Mouse (Mus musculus): ENCODE measurements at regions not wholly inside any gene's neighbourhood (a gene's known extent, or its start where the extent isn't known, plus 50 kb on each side); places are given as distances from the start of the nearest gene placed in this dataset.
A peak's percentile ranks its signal among the peaks of the same experiment; 100 is the strongest.

DNA sequence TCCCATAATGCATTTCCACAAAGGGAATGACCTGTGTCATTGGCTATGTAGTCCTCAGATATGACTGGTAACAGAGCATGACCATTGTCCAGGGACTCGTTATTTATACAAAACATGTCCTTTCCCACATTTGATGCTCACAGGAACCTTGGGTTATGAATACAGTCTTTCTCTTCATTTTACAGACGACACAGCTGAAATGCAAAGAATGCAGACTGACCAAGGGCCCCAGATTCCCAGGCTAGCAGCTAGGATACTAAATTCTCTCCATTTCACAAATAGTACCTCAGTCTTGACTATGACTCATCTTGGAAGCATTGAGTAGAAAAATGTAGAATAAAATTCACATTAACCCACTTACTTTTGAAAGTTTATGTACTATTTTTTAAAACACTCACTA lies 182.7 kb upstream of the Sox4 start:
- no peak for DNase-seq (ENCODE audit: low read depth)
- TF ChIP-seq POLR2A (IDR thresholded peaks at IDR 0.05; ENCODE audit: borderline replicate concordance, extremely low read depth, insufficient read depth, insufficient read length, poor library complexity, severe bottlenecking) (no peak), CTCF (IDR thresholded peaks at IDR 0.05; ENCODE audit: borderline replicate concordance, extremely low read depth, insufficient read depth, insufficient read length) (no peak)

DNA sequence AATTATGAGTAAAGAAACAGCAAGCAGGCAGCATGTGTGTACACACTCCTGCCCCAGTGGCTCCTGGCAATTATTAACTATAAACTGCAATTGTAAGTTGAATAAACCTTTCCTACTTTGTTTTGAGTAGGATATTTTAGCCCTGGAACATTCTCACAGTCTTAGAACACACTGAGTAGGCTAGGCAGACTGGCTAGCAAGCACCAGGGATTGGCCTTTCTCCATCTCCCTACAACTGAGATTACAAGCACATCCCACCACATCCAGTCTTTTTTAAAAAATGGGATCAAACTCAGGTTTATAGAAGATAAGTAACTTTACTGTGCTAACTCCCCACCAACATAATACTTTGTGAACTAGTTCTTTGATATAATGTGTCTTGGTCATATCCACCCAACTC lies 174.0 kb upstream of the Sox4 start:
- TF ChIP-seq POLR2A (IDR thresholded peaks at IDR 0.05; ENCODE audit: borderline replicate concordance, extremely low read depth, insufficient read depth, insufficient read length, poor library complexity, severe bottlenecking) (no peak), CTCF (IDR thresholded peaks at IDR 0.05; ENCODE audit: borderline replicate concordance, extremely low read depth, insufficient read depth, insufficient read length) (no peak)
- DNase-seq (ENCODE audit: low read depth), result no peak

DNA sequence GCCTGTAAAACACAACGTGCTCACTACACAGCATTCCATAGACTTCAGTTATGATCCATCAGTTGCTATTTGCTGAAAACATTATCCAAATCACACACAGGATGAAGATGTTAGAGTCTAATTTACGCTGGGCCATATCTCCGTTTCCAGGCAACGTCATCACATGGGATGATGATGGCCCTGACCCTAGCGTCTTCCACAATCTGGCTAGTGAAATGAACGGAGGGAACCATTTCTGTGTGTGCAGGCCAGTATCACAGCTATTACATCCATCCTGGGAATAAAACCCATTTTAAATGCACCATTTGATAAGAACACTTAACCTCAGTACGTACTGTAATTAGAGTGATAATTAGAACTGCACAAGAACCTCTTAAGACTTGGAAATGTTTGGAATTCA lies 170.0 kb upstream of the Sox4 start:
- peak; percentile 62 for DNase-seq (ENCODE audit: low read depth)
- no peak for TF ChIP-seq POLR2A (IDR thresholded peaks at IDR 0.05; ENCODE audit: borderline replicate concordance, extremely low read depth, insufficient read depth, insufficient read length, poor library complexity, severe bottlenecking)
- TF ChIP-seq CTCF (IDR thresholded peaks at IDR 0.05; ENCODE audit: borderline replicate concordance, extremely low read depth, insufficient read depth, insufficient read length), result no peak

DNA sequence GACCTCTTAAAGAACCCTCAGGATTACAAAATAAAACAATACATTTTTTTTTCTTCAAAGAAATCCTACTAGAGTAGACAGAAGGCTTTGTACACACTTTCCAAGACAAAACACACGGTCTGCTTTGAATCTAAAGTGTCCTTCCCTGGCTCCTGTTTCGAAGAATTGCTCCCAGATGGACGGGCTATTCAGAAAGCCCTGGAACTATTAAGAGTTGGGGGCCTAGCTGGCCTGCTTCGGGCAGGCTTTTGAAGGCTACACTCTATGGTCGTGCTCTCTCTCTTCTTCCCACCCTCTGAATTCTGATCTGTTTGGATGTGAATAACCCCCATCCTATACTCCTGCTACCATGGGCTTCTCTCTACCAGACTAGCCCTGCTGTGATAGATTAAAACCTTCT lies 167.6 kb upstream of the Sox4 start:
- DNase-seq (ENCODE audit: low read depth), result no peak
- TF ChIP-seq POLR2A (IDR thresholded peaks at IDR 0.05; ENCODE audit: borderline replicate concordance, extremely low read depth, insufficient read depth, insufficient read length, poor library complexity, severe bottlenecking) (no peak), CTCF (IDR thresholded peaks at IDR 0.05; ENCODE audit: borderline replicate concordance, extremely low read depth, insufficient read depth, insufficient read length) (no peak)

DNA sequence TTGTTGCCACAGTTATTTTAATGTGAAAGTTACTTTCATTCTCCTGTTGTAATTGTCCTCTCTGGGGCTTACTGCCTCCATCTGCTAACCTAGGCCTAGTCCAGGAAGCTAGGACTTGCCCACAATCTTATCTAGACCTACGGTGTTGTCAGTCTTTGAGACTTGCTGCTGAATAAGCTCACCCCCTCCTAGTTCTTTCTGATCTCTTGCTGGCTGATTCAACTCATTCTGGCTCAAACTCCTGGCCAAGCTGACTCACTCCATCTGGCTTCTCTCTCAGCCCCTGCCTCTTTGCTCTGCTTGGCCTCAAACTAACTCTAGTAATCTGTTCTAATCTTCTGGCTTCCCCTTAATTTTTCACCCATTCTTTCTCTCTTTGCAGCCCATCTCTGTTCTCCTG lies 165.8 kb upstream of the Sox4 start:
- DNase-seq (ENCODE audit: low read depth), result no peak
- no peak for TF ChIP-seq POLR2A (IDR thresholded peaks at IDR 0.05; ENCODE audit: borderline replicate concordance, extremely low read depth, insufficient read depth, insufficient read length, poor library complexity, severe bottlenecking)
- no peak for TF ChIP-seq CTCF (IDR thresholded peaks at IDR 0.05; ENCODE audit: borderline replicate concordance, extremely low read depth, insufficient read depth, insufficient read length)

DNA sequence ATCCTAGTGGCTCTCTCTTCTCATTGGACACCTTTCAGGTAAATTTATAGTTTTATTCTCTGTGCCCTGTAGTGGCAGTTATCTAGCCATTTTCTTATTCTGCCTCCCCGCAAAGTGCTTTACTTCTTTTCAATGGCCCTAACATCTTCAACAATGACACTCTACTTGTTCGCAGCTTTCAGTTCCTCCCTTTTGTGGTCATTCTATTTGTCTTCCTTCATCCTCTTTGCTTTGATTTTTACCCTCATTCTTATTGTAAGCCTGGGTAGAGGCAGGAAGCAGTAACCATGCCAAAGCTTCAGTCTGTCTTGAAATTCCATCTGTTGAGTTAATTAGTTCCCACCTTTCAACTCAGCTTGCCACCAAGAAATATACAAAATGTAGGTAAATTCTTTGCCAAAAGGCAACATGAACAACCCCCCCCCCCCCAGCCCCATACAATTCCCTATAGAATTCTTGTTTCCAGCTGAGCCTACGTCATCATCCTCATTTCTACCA lies 161.5 kb upstream of the Sox4 start:
- DNase-seq (ENCODE audit: low read depth), result no peak
- TF ChIP-seq CTCF (IDR thresholded peaks at IDR 0.05; ENCODE audit: borderline replicate concordance, extremely low read depth, insufficient read depth, insufficient read length) (no peak), POLR2A (IDR thresholded peaks at IDR 0.05; ENCODE audit: borderline replicate concordance, extremely low read depth, insufficient read depth, insufficient read length, poor library complexity, severe bottlenecking) (no peak)

DNA sequence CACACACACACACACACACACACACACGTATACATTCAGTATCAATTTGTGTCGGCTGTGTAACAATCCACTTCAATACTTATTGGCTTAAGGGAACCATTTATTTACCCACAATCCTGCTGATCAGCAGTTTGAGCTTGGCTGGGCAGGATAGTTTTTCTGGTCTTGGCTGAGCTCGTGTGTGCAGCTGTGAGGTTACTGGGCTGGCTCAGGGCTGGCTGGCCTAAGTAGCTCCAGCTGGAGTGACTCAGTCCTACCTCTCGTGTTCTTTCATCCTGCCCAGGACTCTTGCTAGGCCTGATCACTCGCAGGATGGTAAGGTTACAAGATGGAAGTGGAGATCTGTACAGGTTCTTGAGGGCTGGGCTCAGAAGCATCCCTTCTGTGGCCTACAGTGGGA lies 156.6 kb upstream of the Sox4 start:
- peak; percentile 39 for DNase-seq (ENCODE audit: low read depth)

DNA sequence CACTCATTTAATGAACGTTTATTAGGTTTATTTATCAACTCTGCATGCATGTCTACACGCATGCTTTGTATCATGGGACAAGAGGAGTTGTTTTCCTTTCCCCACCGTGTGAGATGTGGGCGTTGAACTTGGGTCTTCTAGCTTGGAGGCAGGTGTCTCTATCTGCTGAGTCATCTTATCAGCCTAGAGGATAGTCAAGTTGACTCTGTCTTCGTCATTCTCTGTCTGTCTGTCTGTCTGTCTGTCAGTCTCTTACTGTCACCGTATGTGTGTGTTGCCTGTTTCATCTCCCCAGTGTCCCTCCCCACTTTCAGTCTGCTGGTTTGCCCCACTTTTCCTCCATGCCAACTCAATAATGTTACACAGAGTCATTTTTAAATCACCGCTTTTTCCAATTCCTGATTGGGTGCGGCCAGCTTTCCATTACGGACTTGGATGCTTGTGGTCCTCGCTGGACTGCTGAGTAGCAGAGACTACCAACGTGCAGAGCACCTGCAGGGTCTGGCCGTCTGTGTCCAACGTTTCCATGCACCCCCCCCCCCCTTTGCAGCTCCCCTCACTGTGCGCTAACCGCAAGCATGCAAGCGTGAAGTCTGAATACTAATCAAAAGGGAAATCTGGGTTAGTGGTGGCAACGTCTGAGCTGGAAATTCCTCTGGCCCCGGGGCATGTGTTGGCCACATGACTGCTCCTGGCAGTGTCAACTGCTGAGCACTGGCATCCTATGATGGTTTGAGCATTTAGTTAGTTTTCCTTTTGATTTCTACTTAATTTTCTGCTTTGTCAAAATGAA lies 155.7 kb upstream of the Sox4 start:
- TF ChIP-seq POLR2A (IDR thresholded peaks at IDR 0.05; ENCODE audit: borderline replicate concordance, extremely low read depth, insufficient read depth, insufficient read length, poor library complexity, severe bottlenecking), result no peak
- no peak for TF ChIP-seq CTCF (IDR thresholded peaks at IDR 0.05; ENCODE audit: borderline replicate concordance, extremely low read depth, insufficient read depth, insufficient read length)
- peak; percentile 58 for DNase-seq (ENCODE audit: low read depth)

More for the DNA sequence above, 156.6 kb upstream of the Sox4 start:
- TF ChIP-seq POLR2A (IDR thresholded peaks at IDR 0.05; ENCODE audit: borderline replicate concordance, extremely low read depth, insufficient read depth, insufficient read length, poor library complexity, severe bottlenecking), result no peak
- no peak for TF ChIP-seq CTCF (IDR thresholded peaks at IDR 0.05; ENCODE audit: borderline replicate concordance, extremely low read depth, insufficient read depth, insufficient read length)

DNA sequence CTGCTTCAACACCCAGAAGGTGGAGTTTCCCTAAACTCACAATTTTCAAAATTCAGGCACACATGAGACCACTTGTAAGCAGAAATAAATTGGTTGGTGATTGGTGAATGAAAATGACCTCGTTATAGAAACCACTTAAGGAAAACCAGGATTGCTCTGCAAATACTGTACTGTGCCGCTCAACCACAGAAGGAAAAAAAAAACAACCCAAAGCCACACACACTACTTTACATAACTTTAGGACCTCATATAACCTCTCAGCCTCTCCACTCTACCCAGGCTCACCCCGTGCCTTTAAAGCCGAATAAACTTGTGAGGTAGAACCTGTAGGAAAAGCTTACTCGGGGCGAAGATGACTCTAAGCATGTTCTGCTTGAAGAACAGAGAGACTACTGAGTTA lies 154.7 kb upstream of the Sox4 start:
- DNase-seq (ENCODE audit: low read depth), result no peak
- no peak for TF ChIP-seq POLR2A (IDR thresholded peaks at IDR 0.05; ENCODE audit: borderline replicate concordance, extremely low read depth, insufficient read depth, insufficient read length, poor library complexity, severe bottlenecking)
- TF ChIP-seq CTCF (IDR thresholded peaks at IDR 0.05; ENCODE audit: borderline replicate concordance, extremely low read depth, insufficient read depth, insufficient read length), result no peak

DNA sequence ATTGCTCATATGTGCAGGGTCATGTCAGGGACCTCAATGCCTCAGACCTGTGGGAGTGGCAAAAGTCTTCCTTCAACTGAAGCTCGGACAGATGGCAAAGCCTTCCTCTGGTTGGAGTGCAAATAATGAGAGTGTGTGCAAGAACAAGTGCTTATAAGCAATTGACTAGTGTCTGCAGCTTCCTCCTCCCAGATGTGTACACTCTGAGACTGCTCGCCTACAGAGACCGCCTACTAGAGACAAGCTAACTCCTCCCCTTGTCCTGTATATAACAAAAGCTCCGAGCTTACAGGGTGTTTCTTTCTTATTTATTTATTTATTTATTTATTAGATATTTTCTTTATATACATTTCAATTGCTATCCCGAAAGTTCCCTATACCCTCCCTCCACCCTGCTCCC lies 138.7 kb upstream of the Sox4 start:
- DNase-seq (ENCODE audit: low read depth), result no peak

DNA sequence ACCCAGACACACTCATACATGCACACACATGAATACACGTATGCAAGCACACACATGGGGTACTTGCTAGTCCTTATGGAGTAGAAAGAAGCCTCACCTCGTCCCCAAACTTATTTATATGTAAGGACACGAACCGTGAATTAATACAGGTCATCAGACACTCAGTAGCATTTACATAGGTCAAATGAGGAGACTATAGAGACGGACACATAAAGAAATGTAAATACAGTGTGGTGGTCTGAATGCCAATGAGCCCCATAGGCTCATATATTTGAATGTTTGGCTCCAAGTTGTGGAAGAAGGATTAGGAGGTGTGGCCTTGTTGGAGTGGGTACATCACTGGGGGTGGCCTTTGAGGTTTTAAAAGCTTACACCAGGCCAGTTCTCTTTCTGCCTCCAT lies 133.3 kb upstream of the Sox4 start:
- TF ChIP-seq POLR2A (IDR thresholded peaks at IDR 0.05; ENCODE audit: borderline replicate concordance, extremely low read depth, insufficient read depth, insufficient read length, poor library complexity, severe bottlenecking) (no peak), CTCF (IDR thresholded peaks at IDR 0.05; ENCODE audit: borderline replicate concordance, extremely low read depth, insufficient read depth, insufficient read length) (no peak)
- DNase-seq (ENCODE audit: low read depth), result peak; percentile 24

More for the DNA sequence above, 138.7 kb upstream of the Sox4 start:
- TF ChIP-seq CTCF (IDR thresholded peaks at IDR 0.05; ENCODE audit: borderline replicate concordance, extremely low read depth, insufficient read depth, insufficient read length) (no peak), POLR2A (IDR thresholded peaks at IDR 0.05; ENCODE audit: borderline replicate concordance, extremely low read depth, insufficient read depth, insufficient read length, poor library complexity, severe bottlenecking) (no peak)

DNA sequence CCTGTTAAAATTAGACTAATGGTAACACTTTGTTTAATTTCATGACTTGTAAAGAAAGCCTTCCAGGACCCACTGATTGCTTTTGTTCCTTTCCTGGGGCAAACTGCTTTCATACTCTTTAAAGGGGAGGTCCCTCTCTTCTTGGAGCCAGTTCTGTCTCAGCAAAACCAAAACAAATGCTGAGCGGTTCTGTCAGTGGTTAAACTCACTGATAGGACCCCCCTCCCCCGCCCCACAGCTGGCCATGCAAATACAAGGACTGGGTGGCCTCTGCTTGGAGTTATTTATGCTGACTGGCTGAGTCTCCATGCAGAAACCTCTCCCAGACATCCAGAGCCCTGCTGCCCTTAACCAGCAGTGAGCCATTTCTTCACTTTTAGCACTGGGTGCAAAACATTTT lies 127.6 kb upstream of the Sox4 start:
- TF ChIP-seq POLR2A (IDR thresholded peaks at IDR 0.05; ENCODE audit: borderline replicate concordance, extremely low read depth, insufficient read depth, insufficient read length, poor library complexity, severe bottlenecking) (no peak), CTCF (IDR thresholded peaks at IDR 0.05; ENCODE audit: borderline replicate concordance, extremely low read depth, insufficient read depth, insufficient read length) (no peak)
- DNase-seq (ENCODE audit: low read depth), result peak; percentile 19

All from brain, embryonic 14.5 days (tissue).